Mouse (Mus musculus) midbrain, embryonic 12.5 days (tissue): ENCODE data around the gene Prss41. TPM values are rescaled to one million over a fixed set of nuclear protein-coding genes. Genes with fewer than 3 reads are reported as not detected.

ENCODE experiments used
- ATAC-seq: fragments of 200-750 bp; cut with Nextera tagmentation; 2 replicates; pipeline ENCODE4 v1.8.0; 2017; ENCODE audit warnings: low read depth, moderate TSS enrichment, moderate library complexity; ENCODE audit not compliant: low FRiP score
- H3K27ac ChIP-seq: fragments of 300-500 bp; sonication (generic); replicated peaks from 2 replicates; pipeline ENCODE4 v1.5.1; 2016; ENCODE audit warnings: mild to moderate bottlenecking
- H3K27me3 ChIP-seq: fragments of 300-500 bp; sonication (generic); 2 replicates; pipeline ENCODE4 v1.6.1; 2016; ENCODE audit warnings: mild to moderate bottlenecking
- H3K36me3 ChIP-seq: fragments of 300-500 bp; sonication (generic); 2 replicates; pipeline ENCODE4 v1.6.1; 2016
- H3K4me1 ChIP-seq: fragments of 300-500 bp; sonication (generic); 2 replicates; pipeline ENCODE4 v1.6.1; 2016
- H3K4me2 ChIP-seq: fragments of 300-500 bp; sonication (generic); replicated peaks from 2 replicates; pipeline ENCODE4 v1.6.1; 2016; ENCODE audit warnings: mild to moderate bottlenecking, moderate library complexity
- H3K4me3 ChIP-seq: fragments of 300-500 bp; sonication (generic); 2 replicates; pipeline ENCODE4 v1.5.1; 2016; ENCODE audit warnings: mild to moderate bottlenecking
- H3K9ac ChIP-seq: fragments of 300-500 bp; sonication (generic); replicated peaks from 2 replicates; pipeline ENCODE4 v1.6.1; 2016; ENCODE audit warnings: mild to moderate bottlenecking, moderate library complexity
- H3K9me3 ChIP-seq: fragments of 300-500 bp; sonication (generic); 2 replicates; pipeline ENCODE4 v1.6.1; 2016; ENCODE audit warnings: mild to moderate bottlenecking
- WGBS: fragments of 180-500 bp; shearing (Covaris S2); methylation state at CpG from one replicate; pipeline ENCODE4 v1.1.7; 2016; 5-methylcytosine and 5-hydroxymethylcytosine counted together
- polyA plus RNA-seq: library from polyadenylated mRNA; unstranded; fragments of >200 nt; fragmentation: Nextera tagmentation; extraction: Ambion mirVana; gene quantifications from 2 replicates; pipeline ENCODE4 v1.2.1, GENCODE M21; 2016

Prss41 gene
- polyA plus RNA-seq, 1 experiment from 2014 or later = 0.91 TPM

DNA sequence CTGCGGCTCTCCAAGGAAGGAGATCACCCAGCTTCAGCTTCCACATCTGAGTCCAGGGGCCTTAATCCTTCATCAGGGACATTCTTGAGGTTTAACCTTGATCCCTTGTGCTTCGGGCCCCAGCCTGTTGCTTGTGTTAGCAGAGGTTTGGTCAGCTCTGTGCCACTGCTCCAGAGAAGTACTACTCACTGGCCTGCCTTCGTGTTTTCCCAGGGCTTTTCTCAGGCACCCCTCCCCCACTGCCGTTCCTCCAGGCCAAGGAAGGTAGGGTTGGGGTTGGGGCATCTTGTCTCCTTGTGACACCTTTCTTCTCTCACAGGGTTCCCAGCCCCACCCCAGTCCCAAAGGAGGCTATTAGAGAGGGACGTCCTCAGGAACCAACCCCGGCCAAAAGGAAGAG lies 21.9 kb downstream of the Prss41 start:
- Histone ChIP-seq H3K27me3 (no peaks in the 10 kb centered on the region), H3K4me2 (no peak overlapping the region), H3K4me3 (no peak overlapping the region), H3K9me3 (peaks cover 14% of the 10 kb centered on the region), H3K4me1 (peaks cover 3% of the 10 kb centered on the region), H3K27ac (no peak overlapping the region), H3K9ac (no peak overlapping the region), H3K36me3 (peaks cover 99% of the 10 kb centered on the region)
- ATAC-seq = no peak
- 81% methylated on average over 6 of the region's 6 CpGs for WGBS

DNA sequence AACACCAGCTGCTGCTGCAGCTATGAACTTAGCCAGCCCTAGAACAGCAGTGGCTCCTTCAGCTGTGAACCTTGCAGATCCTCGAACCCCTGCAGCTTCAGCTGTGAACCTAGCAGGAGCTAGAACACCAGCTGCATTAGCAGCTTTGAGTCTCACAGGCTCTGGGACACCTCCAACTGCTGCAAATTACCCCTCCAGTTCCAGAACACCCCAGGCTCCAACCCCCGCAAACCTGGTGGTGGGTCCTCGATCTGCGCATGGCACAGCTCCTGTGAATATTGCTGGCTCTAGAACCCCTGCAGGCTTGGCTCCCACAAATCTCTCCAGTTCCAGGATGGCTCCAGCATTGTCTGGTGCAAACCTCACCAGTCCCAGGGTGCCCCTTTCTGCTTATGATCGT lies 23.2 kb downstream of the Prss41 start:
- Histone ChIP-seq H3K4me3 (no peak overlapping the region), H3K27ac (no peak overlapping the region), H3K9me3 (peaks cover 18% of the 10 kb centered on the region), H3K9ac (no peak overlapping the region), H3K4me1 (no peaks in the 10 kb centered on the region), H3K27me3 (no peaks in the 10 kb centered on the region), H3K36me3 (peaks cover 99% of the 10 kb centered on the region), H3K4me2 (no peak overlapping the region)
- 97% methylated on average over 5 of the region's 5 CpGs for WGBS
- no peak for ATAC-seq

DNA sequence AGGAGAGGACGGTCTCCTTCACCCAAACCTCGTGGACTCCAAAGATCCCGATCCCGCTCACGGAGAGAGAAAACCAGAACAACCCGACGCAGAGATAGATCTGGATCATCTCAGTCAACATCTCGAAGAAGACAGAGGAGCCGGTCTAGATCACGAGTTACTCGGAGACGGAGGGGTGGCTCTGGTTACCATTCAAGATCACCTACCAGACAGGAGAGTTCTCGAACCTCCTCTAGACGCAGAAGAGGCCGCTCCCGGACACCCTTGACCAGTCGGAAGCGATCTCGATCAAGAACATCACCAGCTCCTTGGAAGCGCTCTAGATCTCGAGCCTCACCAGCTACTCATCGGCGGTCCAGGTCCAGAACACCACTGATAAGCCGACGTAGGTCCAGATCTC lies 24.7 kb downstream of the Prss41 start:
- Histone ChIP-seq H3K27ac (no peak overlapping the region), H3K4me1 (no peaks in the 10 kb centered on the region), H3K9me3 (peaks cover 24% of the 10 kb centered on the region), H3K4me2 (no peak overlapping the region), H3K9ac (no peak overlapping the region), H3K27me3 (no peaks in the 10 kb centered on the region), H3K4me3 (no peak overlapping the region), H3K36me3 (peaks cover 99% of the 10 kb centered on the region)
- no peak for ATAC-seq
- WGBS = 98% methylated on average over 25 of the region's 25 CpGs

DNA sequence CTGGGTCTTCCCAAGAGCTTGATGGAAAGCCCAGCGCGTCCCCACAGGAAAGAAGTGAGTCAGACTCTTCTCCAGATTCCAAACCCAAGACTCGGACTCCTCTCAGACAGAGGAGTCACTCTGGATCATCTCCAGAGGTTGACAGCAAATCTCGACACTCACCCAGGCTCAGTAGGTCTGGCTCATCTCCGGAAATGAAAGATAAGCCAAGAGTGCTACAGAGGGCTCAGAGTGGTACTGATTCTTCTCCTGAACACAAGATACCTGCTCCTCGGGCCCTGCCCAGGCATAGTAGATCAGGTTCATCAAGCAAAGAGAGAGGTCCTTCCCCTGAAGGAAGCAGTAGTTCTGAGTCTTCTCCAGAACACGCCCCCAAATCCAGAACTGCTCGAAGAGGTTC lies 25.4 kb downstream of the Prss41 start:
- H3K9ac ChIP-seq = no peak overlapping the region
- WGBS = 96% methylated on average over 8 of the region's 8 CpGs
- peaks cover 100% of the 10 kb centered on the region for H3K36me3 ChIP-seq
- no peaks in the 10 kb centered on the region for H3K27me3 ChIP-seq
- H3K27ac ChIP-seq = no peak overlapping the region
- H3K9me3 ChIP-seq = peaks cover 24% of the 10 kb centered on the region
- H3K4me1 ChIP-seq = no peaks in the 10 kb centered on the region
- no peak overlapping the region for H3K4me3 ChIP-seq
- H3K4me2 ChIP-seq = no peak overlapping the region
- ATAC-seq = no peak

DNA sequence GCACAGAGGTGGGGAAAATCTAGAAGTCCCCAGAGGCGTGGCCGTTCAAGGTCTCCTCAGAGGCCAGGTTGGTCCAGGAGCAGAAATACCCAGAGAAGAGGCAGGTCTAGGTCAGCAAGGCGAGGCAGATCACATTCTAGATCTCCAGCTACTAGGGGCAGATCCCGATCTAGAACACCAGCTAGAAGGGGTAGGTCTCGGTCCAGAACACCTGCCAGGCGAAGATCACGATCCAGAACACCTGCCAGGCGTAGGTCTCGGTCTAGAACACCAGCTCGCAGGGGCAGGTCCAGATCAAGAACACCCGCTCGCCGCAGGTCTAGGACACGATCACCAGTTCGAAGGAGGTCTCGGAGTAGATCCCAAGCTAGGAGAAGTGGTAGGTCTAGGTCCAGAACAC lies 28.3 kb downstream of the Prss41 start:
- H3K36me3 ChIP-seq = peaks cover 96% of the 10 kb centered on the region
- H3K9me3 ChIP-seq = peaks cover 24% of the 10 kb centered on the region
- no peak overlapping the region for H3K4me2 ChIP-seq
- no peaks in the 10 kb centered on the region for H3K4me1 ChIP-seq
- no peak for ATAC-seq
- H3K27me3 ChIP-seq = no peaks in the 10 kb centered on the region
- H3K4me3 ChIP-seq = no peak overlapping the region
- 96% methylated on average over 16 of the region's 16 CpGs for WGBS
- H3K27ac ChIP-seq = no peak overlapping the region
- H3K9ac ChIP-seq = no peak overlapping the region

DNA sequence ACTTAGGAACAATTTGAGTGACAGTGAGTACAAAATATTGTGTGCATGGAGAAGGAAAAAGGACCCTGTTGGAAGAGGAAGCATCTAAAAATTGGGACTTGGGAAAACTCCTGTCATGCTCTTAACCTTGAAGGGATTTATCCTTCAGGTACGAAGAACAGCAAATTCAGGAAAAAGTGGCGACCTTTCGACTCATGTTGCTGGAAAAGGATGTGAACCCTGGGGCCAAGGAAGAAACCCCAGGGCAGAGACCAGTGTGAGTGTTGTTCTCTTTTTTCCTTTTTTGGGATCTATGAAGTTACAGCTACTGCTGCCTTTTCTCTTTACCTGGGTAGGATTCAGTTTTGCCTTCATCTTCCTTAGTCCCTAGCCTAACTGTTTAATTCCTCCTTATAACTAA lies 36.1 kb downstream of the Prss41 start:
- H3K4me2 ChIP-seq = no peak overlapping the region
- H3K4me3 ChIP-seq = no peak overlapping the region
- no peak overlapping the region for H3K9ac ChIP-seq
- H3K36me3 ChIP-seq = peaks cover 58% of the 10 kb centered on the region
- no peak for ATAC-seq
- peaks cover 29% of the 10 kb centered on the region for H3K4me1 ChIP-seq
- H3K9me3 ChIP-seq = no peaks in the 10 kb centered on the region
- WGBS = 98% methylated on average over 3 of the region's 3 CpGs
- no peaks in the 10 kb centered on the region for H3K27me3 ChIP-seq
- H3K27ac ChIP-seq = no peak overlapping the region

DNA sequence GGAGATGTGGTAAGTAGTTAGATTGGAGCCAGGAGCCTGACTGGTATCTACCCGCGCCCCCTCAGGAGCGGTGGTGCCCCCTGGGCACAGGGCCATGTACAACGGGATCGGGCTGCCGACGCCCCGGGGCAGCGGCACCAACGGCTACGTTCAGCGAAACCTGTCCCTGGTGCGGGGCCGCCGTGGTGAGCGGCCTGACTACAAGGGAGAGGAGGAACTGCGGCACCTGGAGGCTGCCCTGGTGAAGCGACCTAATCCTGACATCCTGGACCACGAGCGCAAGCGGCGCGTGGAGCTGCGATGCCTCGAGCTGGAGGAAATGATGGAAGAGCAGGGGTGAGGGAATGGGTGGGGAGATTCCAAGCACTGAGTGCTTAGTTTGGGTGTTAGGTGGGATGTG lies 37.1 kb downstream of the Prss41 start:
- H3K36me3 ChIP-seq = peaks cover 49% of the 10 kb centered on the region
- no peak for ATAC-seq
- H3K27ac ChIP-seq = no peak overlapping the region
- no peaks in the 10 kb centered on the region for H3K9me3 ChIP-seq
- 85% methylated on average over 25 of the region's 25 CpGs for WGBS
- no peaks in the 10 kb centered on the region for H3K27me3 ChIP-seq
- no peak overlapping the region for H3K4me2 ChIP-seq
- no peak overlapping the region for H3K9ac ChIP-seq
- peaks cover 33% of the 10 kb centered on the region for H3K4me1 ChIP-seq
- no peak overlapping the region for H3K4me3 ChIP-seq

DNA sequence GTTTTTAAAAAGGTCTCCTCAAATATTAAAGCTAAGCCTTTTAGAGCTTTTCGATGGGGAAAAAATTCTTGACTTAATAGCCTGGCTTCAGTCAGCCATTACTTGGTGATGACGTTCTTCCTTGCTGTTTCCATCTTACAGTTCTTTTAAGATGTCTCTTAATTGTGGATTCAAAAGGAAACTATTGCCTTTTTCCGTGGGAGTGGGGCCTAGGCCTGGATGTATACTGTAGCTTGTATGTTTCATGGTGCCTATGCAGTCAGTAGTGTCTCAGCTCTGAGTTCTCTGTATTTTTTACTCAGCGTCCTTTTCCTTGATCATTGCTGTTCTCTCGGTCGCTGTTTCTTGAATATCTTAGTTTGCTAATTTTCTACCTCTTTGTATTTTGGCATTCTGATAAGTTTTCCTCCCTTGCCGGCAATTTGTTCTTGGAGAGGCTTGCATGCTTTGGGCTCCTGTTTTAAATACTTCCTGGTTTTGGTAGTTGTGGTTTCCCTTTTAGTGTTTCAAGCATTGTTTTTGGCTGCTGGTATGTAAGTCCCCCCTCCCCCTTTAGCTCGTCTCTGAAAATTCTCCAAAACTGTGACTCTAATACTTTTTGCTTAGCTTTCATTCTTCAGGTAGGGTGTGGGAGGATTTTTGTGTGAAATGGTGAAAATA lies 39.4 kb downstream of the Prss41 start:
- Histone ChIP-seq H3K36me3 (peaks cover 26% of the 10 kb centered on the region), H3K27ac (no peak overlapping the region), H3K4me2 (peak overlapping the region; percentile 92), H3K9ac (peak overlapping the region; percentile 93), H3K4me1 (peaks cover 33% of the 10 kb centered on the region), H3K27me3 (no peaks in the 10 kb centered on the region), H3K9me3 (no peaks in the 10 kb centered on the region), H3K4me3 (peak overlapping the region; percentile 95)
- 9% methylated on average over 8 of the region's 8 CpGs for WGBS
- no peak for ATAC-seq

DNA sequence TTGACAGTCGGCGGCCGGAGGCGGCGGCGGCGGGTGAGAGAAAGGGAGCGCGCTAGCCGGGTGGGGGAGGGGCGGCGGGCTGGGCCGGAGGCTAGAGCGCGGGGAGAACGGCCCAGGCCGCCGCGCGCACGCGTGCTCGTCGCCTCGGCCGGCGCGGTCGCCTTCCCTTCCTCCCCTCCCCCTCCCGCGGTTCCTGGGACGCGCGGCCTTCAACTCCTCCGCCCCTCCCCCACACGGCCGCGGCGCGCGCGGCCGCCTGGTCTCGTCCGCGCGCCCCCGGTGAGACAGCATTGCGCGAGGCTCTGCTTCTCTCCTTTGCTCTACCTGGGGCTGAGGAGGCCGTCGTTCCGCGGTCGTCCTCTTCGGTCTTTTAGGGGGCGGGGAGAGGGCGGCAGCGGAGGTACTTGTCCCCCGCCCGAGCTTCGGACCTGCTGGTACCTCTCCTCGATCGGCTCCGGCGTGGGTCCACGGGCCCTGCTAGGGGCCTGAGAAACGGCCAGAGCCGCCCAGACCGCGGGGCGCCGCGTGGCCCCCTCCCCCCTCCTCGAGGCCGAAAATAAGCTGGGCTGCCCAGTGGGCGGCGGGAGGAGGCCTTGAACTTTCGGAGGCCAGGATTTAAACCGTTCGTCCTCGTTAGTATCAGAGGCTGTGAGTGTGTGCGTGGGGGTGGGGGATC lies 40.5 kb downstream of the Prss41 start:
- Histone ChIP-seq H3K4me3 (peak overlapping the region; percentile 95), H3K27me3 (no peaks in the 10 kb centered on the region), H3K4me2 (peak overlapping the region; percentile 92), H3K9ac (peak overlapping the region; percentile 93), H3K9me3 (no peaks in the 10 kb centered on the region), H3K27ac (peak overlapping the region; percentile 98), H3K4me1 (peaks cover 33% of the 10 kb centered on the region), H3K36me3 (peaks cover 15% of the 10 kb centered on the region)
- under 1% methylated on average over 59 of the region's 83 CpGs for WGBS
- ATAC-seq = peak; percentile 74

DNA sequence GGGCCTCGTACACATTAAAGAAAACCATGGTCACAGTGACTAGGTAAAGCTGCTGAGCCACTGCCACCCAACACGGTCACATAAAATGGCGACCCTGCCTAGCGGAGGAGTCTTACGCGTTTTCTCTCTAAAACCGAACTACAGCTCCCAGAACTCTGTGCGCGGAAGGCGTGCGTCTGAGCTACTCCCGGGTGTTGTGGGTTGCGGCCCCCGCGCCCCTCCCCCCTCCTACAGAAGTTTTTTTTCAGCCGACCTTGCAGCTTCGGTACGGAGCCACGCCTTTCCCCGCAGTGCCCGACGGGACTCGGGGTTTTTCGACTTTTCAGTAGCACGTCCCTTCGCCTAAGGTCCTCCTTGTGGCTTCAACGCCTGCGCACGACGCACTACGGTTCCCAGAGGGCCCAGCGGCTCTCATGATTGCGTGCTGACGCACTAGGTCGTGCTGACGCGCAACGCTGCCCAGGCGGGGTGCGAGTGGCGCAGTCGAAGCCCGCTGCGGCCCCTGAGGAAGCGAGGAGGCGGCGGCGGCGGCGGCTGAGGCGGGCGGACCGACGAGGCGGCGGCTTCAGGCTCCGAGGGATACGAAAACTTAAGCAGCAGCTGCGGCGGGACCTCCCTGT lies 41.1 kb downstream of the Prss41 start:
- WGBS = 1% methylated on average over 60 of the region's 60 CpGs
- Histone ChIP-seq H3K36me3 (peaks cover 9% of the 10 kb centered on the region), H3K27ac (peak overlapping the region; percentile 98), H3K9ac (peak overlapping the region; percentile 93), H3K4me3 (peak overlapping the region; percentile 95), H3K27me3 (no peaks in the 10 kb centered on the region), H3K4me2 (peak overlapping the region; percentile 92), H3K9me3 (no peaks in the 10 kb centered on the region), H3K4me1 (peaks cover 33% of the 10 kb centered on the region)
- peak; percentile 99 for ATAC-seq

DNA sequence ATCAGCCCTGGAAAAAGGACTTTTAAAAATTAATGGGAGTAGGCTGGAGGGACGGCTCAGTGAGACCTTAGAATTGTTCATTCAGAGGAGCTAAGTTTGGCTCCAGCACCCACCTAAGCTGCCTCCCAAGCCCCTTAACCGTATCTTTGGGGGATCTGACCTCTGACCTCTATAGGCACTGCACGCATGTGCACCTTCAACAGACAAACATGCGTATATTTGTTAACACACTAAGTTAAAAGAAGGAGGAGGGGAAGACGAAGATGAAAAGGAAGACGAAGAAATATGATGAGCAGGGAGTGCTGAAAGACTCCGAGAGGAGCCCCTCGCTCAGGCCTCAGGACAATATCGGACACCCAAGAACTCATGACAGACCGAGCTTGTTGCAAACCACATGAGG lies 42.3 kb downstream of the Prss41 start:
- H3K4me2 ChIP-seq = no peak overlapping the region
- ATAC-seq = no peak
- no peak overlapping the region for H3K4me3 ChIP-seq
- 0 out of 2 replicates have a peak, but pooled peaks cover under 1% of the 10 kb centered on the region for H3K36me3 ChIP-seq
- no peak overlapping the region for H3K27ac ChIP-seq
- H3K27me3 ChIP-seq = no peaks in the 10 kb centered on the region
- H3K9ac ChIP-seq = no peak overlapping the region
- H3K9me3 ChIP-seq = no peaks in the 10 kb centered on the region
- WGBS = 97% methylated on average over 10 of the region's 10 CpGs
- H3K4me1 ChIP-seq = peaks cover 28% of the 10 kb centered on the region

DNA sequence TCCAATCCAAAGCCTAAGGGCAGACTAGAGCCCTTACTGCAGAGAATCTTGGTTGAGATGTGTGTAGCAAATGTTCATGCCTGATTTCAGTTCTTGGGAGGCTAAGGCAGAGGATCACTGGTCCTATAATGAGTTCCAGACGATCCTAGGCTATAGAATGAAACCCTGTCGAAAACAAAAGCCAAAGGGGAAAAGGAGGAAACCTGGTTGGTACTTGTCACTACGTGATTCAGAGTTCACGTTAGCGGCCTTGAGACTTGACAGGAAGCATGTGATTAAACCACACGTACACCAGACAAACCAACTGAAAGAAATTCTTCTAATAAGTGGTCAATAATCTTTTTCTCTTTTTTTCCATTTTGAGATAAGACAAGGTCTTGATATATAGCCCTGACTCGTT lies 46.7 kb downstream of the Prss41 start:
- H3K9me3 ChIP-seq = no peaks in the 10 kb centered on the region
- no peak overlapping the region for H3K9ac ChIP-seq
- 0 out of 2 replicates have a peak, but pooled peaks cover 1% of the 10 kb centered on the region for H3K4me1 ChIP-seq
- no peak overlapping the region for H3K4me3 ChIP-seq
- no peak for ATAC-seq
- no peaks in the 10 kb centered on the region for H3K36me3 ChIP-seq
- no peak overlapping the region for H3K4me2 ChIP-seq
- no peaks in the 10 kb centered on the region for H3K27me3 ChIP-seq
- WGBS = 69% methylated on average over 7 of the region's 7 CpGs
- no peak overlapping the region for H3K27ac ChIP-seq
